Mouse (Mus musculus) kidney, adult 11 months (tissue): ENCODE measurements around the gene Cep57l1.
A peak's percentile ranks its signal among the peaks of the same experiment; 100 is the strongest.

Experiments used
- DNase-seq: peaks from one replicate; pipeline ENCODE4 v3.0.0; 2022

Gene Cep57l1

GRCm38 (mm10) chr10:41733214-41733613, 76.5 kb downstream of the Cep57l1 start:
- no peak for DNase-seq

GRCm38 (mm10) chr10:41731932-41732331, 77.7 kb downstream of the Cep57l1 start:
- DNase-seq = no peak

DNA sequence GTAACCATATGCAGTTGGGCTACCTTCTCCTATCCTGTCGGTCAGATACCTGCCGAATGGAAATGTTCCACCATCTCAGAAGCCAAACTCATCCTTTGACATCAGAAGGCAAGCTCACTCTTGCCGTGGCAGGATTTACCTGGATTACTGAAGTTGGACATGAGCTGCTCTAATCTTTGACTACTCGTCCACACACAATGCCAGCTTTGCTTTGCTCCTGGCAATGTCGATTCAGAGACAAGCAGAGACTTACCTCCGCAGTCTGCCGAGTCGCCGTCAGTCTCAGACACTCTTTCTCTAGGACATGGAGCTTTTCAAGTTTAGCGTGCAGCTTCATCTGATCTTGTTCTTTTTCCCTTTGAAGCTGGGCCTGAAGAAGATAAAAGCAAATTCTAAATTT, 78.9 kb downstream of the Cep57l1 start:
- no peak for DNase-seq

- DNase-seq = no peak
Measured at GRCm38 (mm10) chr10:41726215-41726614, 83.5 kb downstream of the Cep57l1 start.

DNA sequence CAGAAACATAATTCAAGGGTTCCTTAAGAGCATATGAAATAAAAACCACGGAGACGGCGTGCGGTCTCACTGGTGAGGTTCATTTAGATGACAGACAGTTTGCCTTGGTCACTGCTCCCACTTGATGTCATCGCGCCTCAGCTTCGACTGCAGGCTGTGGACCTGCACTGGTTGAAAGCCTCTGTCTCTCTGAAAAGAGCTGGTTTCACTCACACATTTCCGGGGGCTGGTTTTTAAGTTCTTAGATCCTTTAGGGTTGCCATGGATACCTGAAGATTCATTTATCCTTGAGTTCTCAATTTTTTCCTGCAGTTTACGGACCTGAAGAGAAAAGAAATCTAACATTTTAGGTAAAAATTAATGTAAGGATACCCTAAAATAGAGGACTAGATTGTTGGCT, 90.1 kb downstream of the Cep57l1 start:
- DNase-seq = no peak

- DNase-seq = no peak
Measured at GRCm38 (mm10) chr10:41716029-41716897, 93.4 kb downstream of the Cep57l1 start, which contains the start of gene Ccdc162. Ccdc162 (minus strand) TSS chr10:41716634.

- DNase-seq = no peak
Measured at GRCm38 (mm10) chr10:41715557-41715956, 94.1 kb downstream of the Cep57l1 start.

- DNase-seq = no peak
Measured at GRCm38 (mm10) chr10:41711467-41711866, 98.2 kb downstream of the Cep57l1 start.

DNA sequence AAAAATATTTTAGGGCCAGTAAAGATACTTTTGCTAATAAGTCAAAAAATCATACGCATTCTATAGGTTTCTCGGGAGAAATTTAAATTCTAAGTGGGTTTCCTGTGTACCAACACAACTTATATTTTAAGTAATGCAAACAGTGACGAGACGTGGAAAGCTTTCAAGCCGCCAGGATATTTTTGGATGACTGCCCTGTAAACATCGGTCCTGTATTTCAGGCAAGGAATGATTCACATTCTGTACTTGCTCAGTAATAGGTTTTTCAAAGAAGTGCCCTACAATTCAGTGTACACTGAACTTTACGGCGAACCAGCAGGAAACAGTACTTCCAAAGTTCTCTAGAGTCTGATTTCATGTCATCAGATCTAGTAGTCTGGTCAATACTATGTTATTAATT, 98.9 kb downstream of the Cep57l1 start:
- no peak for DNase-seq

DNA sequence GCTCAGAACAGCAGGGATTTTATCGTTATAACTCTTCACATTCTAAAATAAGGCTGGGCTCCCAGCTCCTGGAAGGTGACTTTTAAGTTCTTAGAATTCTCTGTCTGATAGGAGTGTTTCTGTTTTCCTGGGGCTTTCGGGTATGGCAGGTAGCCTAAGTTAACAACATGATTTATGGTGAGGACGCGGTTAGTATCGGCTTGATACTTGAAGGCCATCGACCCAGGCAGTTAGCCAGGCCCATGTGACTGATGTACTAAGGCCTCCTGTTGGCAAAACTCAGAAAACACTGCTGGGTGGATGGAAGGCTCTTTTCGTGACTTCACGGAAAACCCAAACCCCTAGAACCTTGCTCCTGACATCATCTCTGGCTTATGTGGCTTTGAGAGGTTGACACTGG, 100.3 kb downstream of the Cep57l1 start:
- no peak for DNase-seq

GRCm38 (mm10) chr10:41699669-41700068, 110.0 kb downstream of the Cep57l1 start:
- peak; percentile 66 for DNase-seq

GRCm38 (mm10) chr10:41697040-41697439, 112.6 kb downstream of the Cep57l1 start:
- no peak for DNase-seq

- DNase-seq = no peak
Measured at GRCm38 (mm10) chr10:41690978-41691377, 118.7 kb downstream of the Cep57l1 start.

GRCm38 (mm10) chr10:41689941-41690887, 119.5 kb downstream of the Cep57l1 start:
- DNase-seq = peak; percentile 52

GRCm38 (mm10) chr10:41684548-41684996, 125.1 kb downstream of the Cep57l1 start:
- peak; percentile 82 for DNase-seq

DNA sequence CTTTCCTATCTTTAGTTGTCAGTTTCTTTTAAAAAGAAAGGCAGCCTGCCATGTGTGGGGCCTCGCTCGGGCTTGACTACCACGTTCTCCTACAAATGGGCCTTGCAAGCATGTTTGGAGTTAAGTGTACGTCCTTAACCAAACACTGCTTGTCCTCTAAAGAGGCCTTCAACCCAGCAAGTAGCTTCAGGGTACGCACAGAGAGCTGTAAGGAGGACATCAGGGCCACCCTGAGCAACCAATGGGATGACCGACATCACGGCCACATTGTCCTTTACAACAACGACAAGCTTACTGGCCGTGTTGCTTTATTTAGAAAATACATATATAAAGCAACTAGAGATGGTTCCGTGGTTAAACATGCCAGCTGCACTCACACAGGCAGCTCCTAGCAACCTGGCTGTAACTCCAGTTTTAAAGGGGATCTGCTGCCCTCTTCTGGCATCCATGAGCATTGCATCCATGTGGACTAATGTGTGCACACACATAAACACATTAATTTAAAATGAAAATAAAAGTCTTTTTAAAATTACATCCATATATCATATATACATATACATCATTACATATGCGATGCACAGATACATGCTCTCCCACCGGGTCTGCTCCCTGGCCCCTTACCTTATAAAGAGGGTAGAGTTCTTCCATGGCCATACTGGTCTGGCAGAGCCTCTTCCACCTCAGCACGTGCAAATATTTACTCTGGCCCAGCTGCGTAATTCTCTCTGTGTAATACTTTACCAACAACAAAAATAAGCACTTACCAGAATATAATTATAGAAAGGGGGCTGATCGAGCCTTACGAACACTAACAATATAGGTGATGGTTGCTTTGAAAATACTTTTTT, 126.9 kb downstream of the Cep57l1 start:
- DNase-seq = peak; percentile 80

DNA sequence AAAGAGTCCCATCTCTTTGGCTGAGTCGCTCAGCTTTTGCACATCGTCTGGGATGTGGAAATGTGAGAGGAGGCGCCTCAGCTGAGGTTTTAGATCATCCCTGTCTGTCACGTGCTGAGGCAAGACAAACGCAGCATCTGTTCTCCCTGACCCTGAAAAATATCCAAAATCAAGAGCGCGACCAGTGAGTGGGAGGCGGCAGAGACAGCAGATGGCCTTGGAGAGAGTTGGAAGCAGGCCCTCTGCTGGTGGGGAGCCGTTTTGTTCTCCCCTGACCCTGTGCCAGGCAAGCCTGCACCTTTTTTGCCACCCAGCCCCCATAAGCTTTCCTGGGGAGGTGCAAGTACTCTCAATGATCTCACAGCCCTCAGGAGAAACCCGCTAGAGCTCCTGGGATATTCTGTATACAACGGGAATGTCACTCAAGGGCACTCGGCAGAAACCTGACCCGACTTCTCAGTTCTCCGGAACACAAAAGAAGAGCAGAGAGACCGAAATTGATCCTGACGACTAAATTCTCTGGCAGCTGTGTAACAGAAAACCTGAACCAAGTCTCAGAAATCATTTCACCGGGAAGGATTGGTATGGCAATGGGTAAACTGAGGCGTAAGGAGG, 130.8 kb downstream of the Cep57l1 start:
- DNase-seq = peak; percentile 69

DNA sequence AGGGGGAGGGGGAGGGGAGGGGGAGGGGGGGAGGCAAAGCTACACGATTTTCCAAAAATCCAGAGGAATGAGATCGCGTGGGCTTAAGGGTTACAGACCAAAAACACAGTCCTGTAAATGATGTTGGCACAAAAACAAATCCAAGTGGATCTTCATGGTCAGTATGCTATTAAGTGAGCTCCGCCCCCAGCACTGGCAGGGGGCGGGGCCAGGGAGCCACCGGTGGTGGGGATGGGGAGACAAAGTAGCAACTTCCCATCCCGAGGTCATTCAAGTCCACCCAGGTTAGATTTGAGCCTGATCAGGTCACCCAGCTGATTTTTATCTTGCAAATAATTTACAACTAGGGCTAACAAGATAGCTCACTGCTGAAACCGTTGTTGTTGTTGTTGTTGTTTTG, 132.3 kb downstream of the Cep57l1 start:
- DNase-seq = peak; percentile 52

GRCm38 (mm10) chr10:41676661-41677061, 133.0 kb downstream of the Cep57l1 start:
- peak; percentile 78 for DNase-seq

GRCm38 (mm10) chr10:41675842-41676571, 133.7 kb downstream of the Cep57l1 start:
- no peak for DNase-seq

- no peak for DNase-seq
Measured at GRCm38 (mm10) chr10:41675243-41675642, 134.4 kb downstream of the Cep57l1 start.
